Mouse (Mus musculus) kidney, adult 2 months (tissue): ENCODE results near the gene Ankrd52. TPM values are rescaled to one million over a fixed set of nuclear protein-coding genes. Genes with fewer than 3 reads are reported as not detected.

ENCODE experiments used
- DNase-seq: peaks from one replicate; pipeline ENCODE4 v3.0.0; 2021
- H3K27ac ChIP-seq: fragments of 200-500 bp; 2 replicates; pipeline ENCODE4 v1.5.1; 2012; ENCODE audit warnings: low read depth, low read length, control low read depth, inconsistent platforms; ENCODE audit not compliant: insufficient read depth
- H3K27me3 ChIP-seq: fragments of 200-500 bp; replicated peaks from 2 replicates; pipeline ENCODE4 v1.6.1; 2012; ENCODE audit warnings: mild to moderate bottlenecking, moderate library complexity, low read length, inconsistent platforms; ENCODE audit not compliant: control insufficient read depth, insufficient read depth
- H3K36me3 ChIP-seq: fragments of 200-500 bp; 2 replicates; pipeline ENCODE4 v1.6.1; 2012; ENCODE audit warnings: mild to moderate bottlenecking, moderate library complexity, low read length, inconsistent platforms; ENCODE audit not compliant: control insufficient read depth, insufficient read depth
- H3K4me1 ChIP-seq: fragments of 200-500 bp; 2 replicates; pipeline ENCODE4 v1.6.1; 2011; ENCODE audit warnings: low read length; ENCODE audit not compliant: control insufficient read depth, insufficient read depth
- H3K4me3 ChIP-seq: fragments of 200-500 bp; 2 replicates; pipeline ENCODE4 v1.5.1; 2011; ENCODE audit warnings: mild to moderate bottlenecking, low read depth, low read length, control low read depth; ENCODE audit not compliant: insufficient read depth
- CTCF ChIP-seq: fragments of 200-500 bp; conservative IDR thresholded peaks from 2 replicates; pipeline ENCODE4 v1.5.1; 2011; ENCODE audit warnings: low read depth, mild to moderate bottlenecking, control low read depth, low read length, moderate library complexity, mixed read lengths; ENCODE audit not compliant: insufficient read depth, insufficient read length
- POLR2A ChIP-seq: fragments of 200-500 bp; IDR thresholded peaks from one replicate; pipeline ENCODE4 v1.6.1; 2011; ENCODE audit warnings: low read depth, low read length, control low read depth
- WGBS: fragments of 180-500 bp; shearing (Covaris S2); methylation state at CpG from one replicate; pipeline ENCODE4 v1.1.7; 2018; 5-methylcytosine and 5-hydroxymethylcytosine counted together
- polyA plus RNA-seq: library from polyadenylated mRNA; depleted of rRNA; stranded (reverse); fragments of >200 nt; gene quantifications from 2 replicates; pipeline ENCODE4 v1.2.3, GENCODE M21; 2012; rRNA removed

Ankrd52 gene
- polyA plus RNA-seq, 1 experiment: 21.5 TPM

- Histone ChIP-seq H3K27ac (no peak overlapping the region), H3K36me3 (no peaks in the 10 kb centered on the region), H3K4me1 (no peaks in the 10 kb centered on the region; the same call in 1 of the 2 replicates), H3K4me3 (no peak overlapping the region), H3K27me3 (no peaks in the 10 kb centered on the region)
- 88% methylated on average over 6 of the region's 6 CpGs for WGBS
- no peak for DNase-seq
- TF ChIP-seq POLR2A (no peak), CTCF (no peak)
These were observed 74.1 kb downstream of the Ankrd52 start for GRCm38 (mm10) chr10:128451014-128451413.

GRCm38 (mm10) chr10:128454471-128454870 is 77.6 kb downstream of the Ankrd52 start:
- no peaks in the 10 kb centered on the region for H3K27me3 ChIP-seq
- H3K4me3 ChIP-seq: no peak overlapping the region
- WGBS: 65% methylated on average over 3 of the region's 3 CpGs
- H3K36me3 ChIP-seq: no peaks in the 10 kb centered on the region
- no peak for DNase-seq
- TF ChIP-seq CTCF: no peak
- no peak for TF ChIP-seq POLR2A
- peaks cover 3% of the 10 kb centered on the region for H3K4me1 ChIP-seq
- no peak overlapping the region for H3K27ac ChIP-seq

GRCm38 (mm10) chr10:128455280-128455679 is 78.4 kb downstream of the Ankrd52 start:
- peak; percentile 60 for TF ChIP-seq CTCF
- TF ChIP-seq POLR2A: no peak
- no peaks in the 10 kb centered on the region for H3K27me3 ChIP-seq
- H3K27ac ChIP-seq: no peak overlapping the region
- 3% methylated on average over 6 of the region's 6 CpGs for WGBS
- peak; percentile 82 for DNase-seq
- H3K4me1 ChIP-seq: peaks cover 6% of the 10 kb centered on the region
- no peaks in the 10 kb centered on the region for H3K36me3 ChIP-seq
- H3K4me3 ChIP-seq: no peak overlapping the region

- Histone ChIP-seq H3K27me3 (no peaks in the 10 kb centered on the region), H3K4me3 (no peak overlapping the region), H3K27ac (peak overlapping the region; percentile 15), H3K36me3 (no peaks in the 10 kb centered on the region), H3K4me1 (peaks cover 10% of the 10 kb centered on the region)
- 53% methylated on average over 6 of the region's 6 CpGs for WGBS
- DNase-seq: peak; percentile 54
- no peak for TF ChIP-seq CTCF
- no peak for TF ChIP-seq POLR2A
These were observed 80.8 kb downstream of the Ankrd52 start for GRCm38 (mm10) chr10:128457676-128458075.

Other genes with a start within 250 kb of the Ankrd52 start
- 69.0 and 70.1 TPM in 2 replicates for gene Rbms2, start 196.8 kb upstream of the Ankrd52 start, polyA plus RNA-seq
- gene Gls2, start 182.7 kb upstream of the Ankrd52 start, polyA plus RNA-seq: 0.33 and 0.61 TPM in 2 replicates
- 15.5 and 17.3 TPM in 2 replicates for gene Spryd4, start 165.3 kb upstream of the Ankrd52 start, polyA plus RNA-seq
- gene Mip, start 151.3 kb upstream of the Ankrd52 start, polyA plus RNA-seq: not detected in 2 replicates
- 2.7 and 3.8 TPM in 2 replicates for gene Timeless, start 145.1 kb upstream of the Ankrd52 start, polyA plus RNA-seq
- gene Apon, start 123.0 kb upstream of the Ankrd52 start, polyA plus RNA-seq: not detected in 2 replicates
- 0.08 and 0.30 TPM in 2 replicates for gene Apof, start 108.4 kb upstream of the Ankrd52 start, polyA plus RNA-seq
- gene Stat2, start 106.6 kb upstream of the Ankrd52 start, polyA plus RNA-seq: 18.6 TPM in 2 replicates
- gene Il23a, start 78.4 kb upstream of the Ankrd52 start, polyA plus RNA-seq: 0.05 and 0.10 TPM in 2 replicates
- gene Pan2, start 73.8 kb upstream of the Ankrd52 start, polyA plus RNA-seq: 18.1 and 21.1 TPM in 2 replicates
- 90.8 and 118 TPM in 2 replicates for gene Cnpy2, start 54.7 kb upstream of the Ankrd52 start, polyA plus RNA-seq
- gene Cs, start 39.4 kb upstream of the Ankrd52 start, polyA plus RNA-seq: 252 and 273 TPM in 2 replicates
- gene Coq10a, start 8.1 kb upstream of the Ankrd52 start, polyA plus RNA-seq: 58.7 and 72.3 TPM in 2 replicates
- 114 and 137 TPM in 2 replicates for gene Slc39a5, start 24.1 kb downstream of the Ankrd52 start, polyA plus RNA-seq
- 33.2 and 37.8 TPM in 2 replicates for gene Nabp2, start 34.4 kb downstream of the Ankrd52 start, polyA plus RNA-seq
- 19.5 and 19.6 TPM in 2 replicates for gene Rnf41, start 34.5 kb downstream of the Ankrd52 start, polyA plus RNA-seq
- gene Smarcc2, start 82.1 kb downstream of the Ankrd52 start, polyA plus RNA-seq: 81.3 and 81.4 TPM in 2 replicates
- gene Myl6, start 117.0 kb downstream of the Ankrd52 start, polyA plus RNA-seq: 897 and 1,416 TPM in 2 replicates
- gene Myl6b, start 121.6 kb downstream of the Ankrd52 start, polyA plus RNA-seq: 8.4 and 10.6 TPM in 2 replicates
- 24.5 and 25.5 TPM in 2 replicates for gene Esyt1, start 148.8 kb downstream of the Ankrd52 start, polyA plus RNA-seq
- 10.0 and 11.3 TPM in 2 replicates for gene Zc3h10, start 170.7 kb downstream of the Ankrd52 start, polyA plus RNA-seq
- gene Rpl41, start 172.2 kb downstream of the Ankrd52 start, polyA plus RNA-seq: 1,799 and 2,275 TPM in 2 replicates
- gene Pa2g4, start 188.9 kb downstream of the Ankrd52 start, polyA plus RNA-seq: 18.5 and 25.1 TPM in 2 replicates
- 26.9 and 30.2 TPM in 2 replicates for gene Erbb3, start 212.5 kb downstream of the Ankrd52 start, polyA plus RNA-seq
- gene Rps26, start 249.6 kb downstream of the Ankrd52 start, polyA plus RNA-seq: 520 and 798 TPM in 2 replicates